Mouse (Mus musculus): ENCODE results near the gene Lrrn3. TPM values are rescaled to one million over a fixed set of nuclear protein-coding genes. Genes with fewer than 3 reads are reported as not detected.

The Lrrn3 gene
- polyA plus RNA-seq, 1 experiment from 2014 or later = 115 TPM

DNA sequence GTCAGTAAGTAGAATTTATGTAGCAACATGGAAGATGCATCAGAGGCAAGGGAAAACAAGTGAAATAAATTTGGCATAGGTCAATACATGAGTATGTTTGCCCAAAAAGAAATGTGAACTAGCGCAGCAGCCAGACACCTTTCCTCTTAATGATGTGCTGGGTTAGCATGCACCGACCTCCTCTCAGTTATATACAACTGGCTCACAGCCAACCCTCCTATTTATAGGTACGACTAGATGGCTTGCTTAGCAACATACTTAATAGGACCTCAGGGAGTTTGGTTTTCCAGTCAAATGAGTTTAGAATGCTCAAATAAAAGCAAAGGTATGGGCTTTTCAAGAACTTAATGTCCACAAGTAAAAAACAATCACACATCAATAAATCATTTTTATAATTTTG lies 76.8 kb downstream of the Lrrn3 start:
- Histone ChIP-seq H3K4me3 (ENCODE audit: low read depth, low read length) (no peak overlapping the region), H3K36me3 (ENCODE audit: control insufficient read depth, insufficient read depth, low read length) (no peaks in the 10 kb centered on the region)
- 27% methylated on average over 3 of the region's 3 CpGs for WGBS

GRCm38 (mm10) chr12:41401923-41402322 lies 84.3 kb downstream of the Lrrn3 start:
- ATAC-seq (ENCODE audit: low read depth) = no peak
- no peak overlapping the region for H3K4me2 ChIP-seq (ENCODE audit: low read depth, low read length)
- no peaks in the 10 kb centered on the region for H3K36me3 ChIP-seq (ENCODE audit: control insufficient read depth, insufficient read depth, low read length)
- H3K27ac ChIP-seq (ENCODE audit: low read depth, low read length) = no peak overlapping the region
- no peaks in the 10 kb centered on the region for H3K4me1 ChIP-seq (ENCODE audit: control insufficient read depth, insufficient read depth, low read length)
- H3K9ac ChIP-seq (replicated peaks; ENCODE audit: low read depth, low read length) = no peak overlapping the region
- H3K9me3 ChIP-seq (ENCODE audit: control insufficient read depth, low read length) = no peaks in the 10 kb centered on the region
- H3K4me3 ChIP-seq (ENCODE audit: low read depth, low read length) = no peak overlapping the region
- WGBS = 77% methylated on average over 3 of the region's 3 CpGs
- H3K27me3 ChIP-seq (ENCODE audit: control insufficient read depth, insufficient read depth, low read length) = no peaks in the 10 kb centered on the region

More for the DNA sequence above, 76.8 kb downstream of the Lrrn3 start:
- Histone ChIP-seq H3K9me3 (ENCODE audit: control insufficient read depth, low read length) (no peaks in the 10 kb centered on the region), H3K4me1 (ENCODE audit: control insufficient read depth, insufficient read depth, low read length) (no peaks in the 10 kb centered on the region), H3K9ac (replicated peaks; ENCODE audit: low read depth, low read length) (no peak overlapping the region), H3K4me2 (ENCODE audit: low read depth, low read length) (no peak overlapping the region), H3K27ac (ENCODE audit: low read depth, low read length) (no peak overlapping the region), H3K27me3 (ENCODE audit: control insufficient read depth, insufficient read depth, low read length) (no peaks in the 10 kb centered on the region)
- peak; percentile 51; the same call in 1 of the 2 replicates for ATAC-seq (ENCODE audit: low read depth)
